Mouse (Mus musculus) testis, postnatal 10 days (tissue): ENCODE data around the gene Camta1.

Experiments
- DNase-seq: peaks from one replicate; pipeline ENCODE4 v3.0.0; 2021; ENCODE audit warnings: low spot score

The Camta1 gene

DNA sequence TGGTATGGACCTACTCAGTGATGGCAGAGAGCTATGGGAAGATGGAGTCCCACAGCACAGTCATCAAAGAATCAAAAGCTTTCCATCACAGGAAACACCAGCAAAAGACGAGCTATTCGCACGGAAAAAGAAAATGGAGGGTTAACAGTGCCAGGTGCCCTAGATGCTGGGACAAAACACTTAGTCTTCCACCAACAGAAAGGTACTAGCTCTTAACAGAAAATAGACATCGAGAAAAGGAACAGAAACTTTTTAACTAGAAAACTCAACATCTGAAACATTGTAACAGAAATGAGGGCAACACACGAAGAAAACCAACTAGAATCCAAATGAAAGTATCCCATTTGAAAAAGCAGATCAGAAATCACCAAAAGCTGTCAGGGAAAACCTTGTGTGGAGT lies 881.5 kb downstream of the Camta1 start:
- no peak for DNase-seq

DNA sequence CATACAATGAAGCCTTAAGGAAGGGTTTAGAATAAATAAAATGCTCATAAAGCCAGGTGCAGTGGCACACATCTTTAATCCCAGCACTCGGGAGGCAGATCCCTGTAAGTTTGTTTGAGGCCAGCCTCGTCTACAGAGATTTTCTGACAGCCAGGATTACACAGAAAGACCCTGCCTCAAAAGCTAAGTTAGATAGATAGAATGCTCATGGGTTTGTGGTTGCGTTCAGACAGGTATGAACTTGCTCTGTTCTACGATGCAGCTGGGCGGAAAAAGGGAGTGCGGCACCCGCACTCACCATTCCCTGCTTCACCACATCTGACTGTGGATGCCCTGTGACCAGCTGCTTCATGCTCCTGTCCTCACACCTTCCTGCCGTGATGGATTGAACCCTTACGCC lies 882.2 kb downstream of the Camta1 start:
- DNase-seq = no peak

DNA sequence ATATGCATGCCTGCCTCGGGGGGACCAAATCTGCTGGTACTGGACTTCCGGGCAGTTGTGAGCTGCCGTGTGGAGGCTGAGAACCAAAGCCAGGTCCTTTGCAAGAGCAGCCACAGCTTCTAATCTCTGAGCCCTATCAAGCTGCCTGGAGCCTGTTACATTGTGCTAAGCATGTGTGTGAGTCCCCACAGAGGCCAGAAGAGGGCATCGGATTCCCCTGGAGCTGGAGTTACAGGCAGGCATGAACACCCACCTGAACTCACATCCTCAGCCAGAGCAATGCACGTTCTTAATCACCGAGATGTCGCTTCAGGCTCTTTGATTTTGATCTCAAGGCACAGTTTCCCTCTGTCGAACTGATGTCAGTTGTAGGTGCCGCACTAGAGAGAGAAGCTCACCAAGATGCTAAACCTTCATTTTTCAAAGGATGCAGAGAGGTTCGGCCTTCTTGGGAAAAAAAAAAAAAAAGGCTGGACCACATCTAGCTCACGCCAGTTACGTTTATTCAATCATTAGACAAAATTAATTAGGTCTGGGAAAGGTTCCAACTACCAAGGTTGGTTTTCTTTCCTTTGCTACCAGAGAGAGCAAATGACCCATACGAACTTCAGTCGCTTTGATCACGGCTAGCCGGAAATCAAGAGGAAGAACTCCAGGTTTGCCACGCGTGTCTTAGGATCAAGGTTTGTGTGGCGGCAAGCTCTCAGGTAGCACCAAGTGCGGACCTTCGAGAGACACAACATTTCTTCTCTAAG lies 883.3 kb downstream of the Camta1 start:
- no peak for DNase-seq

DNA sequence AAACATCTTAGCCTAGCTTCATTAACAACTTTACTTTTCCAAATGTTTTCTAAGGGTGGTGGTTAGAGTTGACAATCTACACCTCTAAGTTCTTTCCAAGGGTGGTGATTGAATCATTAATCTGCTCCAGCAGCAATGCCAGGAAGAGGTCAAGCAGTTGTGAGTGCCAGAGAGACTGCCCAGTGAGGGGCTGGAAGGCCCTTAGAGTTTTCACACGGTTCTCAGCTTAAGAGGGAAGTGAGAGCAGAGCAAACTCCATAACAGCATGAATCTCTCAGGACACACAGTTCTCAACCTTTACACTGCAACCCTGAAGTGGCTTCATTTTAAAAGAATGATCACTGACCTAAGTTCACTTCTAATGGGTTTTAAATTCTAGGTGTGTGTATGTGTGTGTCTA lies 886.5 kb downstream of the Camta1 start:
- DNase-seq = no peak

DNA sequence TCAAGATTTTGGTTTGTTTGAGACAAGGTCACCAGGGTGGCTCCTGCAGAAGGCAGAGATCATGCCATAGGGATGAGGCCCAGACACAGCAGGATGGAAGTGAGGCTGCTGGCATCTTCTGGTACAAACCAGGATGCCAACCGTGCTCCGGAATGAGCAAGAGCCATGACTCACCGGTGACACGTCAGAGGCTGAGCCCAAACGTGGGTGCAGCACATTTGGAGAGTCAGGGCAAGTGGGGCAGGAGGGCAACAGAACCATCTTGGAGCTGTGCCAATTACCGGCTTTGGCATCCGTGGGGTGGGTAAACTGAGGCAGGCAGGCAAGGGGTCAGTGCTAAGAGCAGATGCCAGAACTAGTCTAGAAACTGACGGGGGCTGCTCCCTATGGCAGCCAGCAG lies 888.4 kb downstream of the Camta1 start:
- DNase-seq = no peak

DNA sequence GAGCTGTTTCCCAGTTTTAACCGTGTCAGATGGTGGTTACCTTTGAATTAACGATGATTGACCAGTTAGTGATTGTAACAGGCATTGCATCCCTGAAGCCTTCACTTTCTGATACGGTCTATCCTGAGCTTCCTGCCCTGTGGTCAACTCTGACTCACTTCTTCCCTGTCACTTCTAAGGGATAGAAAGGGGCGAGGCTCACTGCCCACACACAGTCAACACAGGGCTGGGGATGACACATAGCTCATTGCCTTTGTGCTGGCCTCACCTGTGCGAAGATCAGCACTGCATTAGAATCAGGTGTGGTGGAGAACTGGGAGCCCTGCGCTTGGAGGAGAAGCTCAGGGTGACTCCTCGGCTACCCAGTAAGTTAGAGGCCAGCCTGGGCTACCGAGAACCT lies 892.7 kb downstream of the Camta1 start:
- DNase-seq = no peak

DNA sequence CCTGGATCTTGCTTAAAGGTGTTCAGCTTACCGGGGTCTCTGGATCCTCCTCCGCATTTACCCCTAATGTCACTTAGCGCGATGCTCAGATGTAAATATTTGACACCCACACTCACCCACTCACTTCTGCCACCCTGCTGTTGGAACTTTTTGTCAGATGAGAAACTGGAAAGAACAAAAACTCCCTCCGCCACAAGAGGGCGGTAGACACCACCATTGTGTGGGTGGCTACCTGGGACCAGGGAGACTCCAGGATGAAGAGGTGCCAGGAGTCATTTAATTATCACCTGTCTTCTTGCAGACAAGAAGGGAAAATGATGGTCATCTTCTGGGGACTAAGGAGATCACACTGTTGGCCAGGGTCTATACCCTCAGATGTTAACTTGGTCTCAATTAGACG lies 895.1 kb downstream of the Camta1 start:
- peak; percentile 83 for DNase-seq

DNA sequence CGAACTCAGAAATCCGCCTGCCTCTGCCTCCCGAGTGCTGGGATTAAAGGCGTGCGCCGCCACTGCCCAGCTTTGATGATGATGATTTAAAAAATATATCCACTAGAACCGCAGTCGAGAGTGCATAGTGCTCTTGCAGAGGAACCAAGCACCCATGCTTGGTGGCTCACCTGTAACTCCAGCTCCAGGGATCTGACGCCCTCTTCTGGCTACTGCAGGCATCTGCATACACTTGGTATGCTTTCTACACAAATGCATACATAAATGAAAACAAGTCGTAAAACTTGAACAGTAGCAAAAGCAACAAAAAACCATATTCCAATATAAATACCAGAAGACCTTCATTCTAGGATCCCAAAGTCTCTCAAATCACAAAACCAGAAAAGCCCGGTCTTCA lies 896.1 kb downstream of the Camta1 start:
- DNase-seq = no peak

DNA sequence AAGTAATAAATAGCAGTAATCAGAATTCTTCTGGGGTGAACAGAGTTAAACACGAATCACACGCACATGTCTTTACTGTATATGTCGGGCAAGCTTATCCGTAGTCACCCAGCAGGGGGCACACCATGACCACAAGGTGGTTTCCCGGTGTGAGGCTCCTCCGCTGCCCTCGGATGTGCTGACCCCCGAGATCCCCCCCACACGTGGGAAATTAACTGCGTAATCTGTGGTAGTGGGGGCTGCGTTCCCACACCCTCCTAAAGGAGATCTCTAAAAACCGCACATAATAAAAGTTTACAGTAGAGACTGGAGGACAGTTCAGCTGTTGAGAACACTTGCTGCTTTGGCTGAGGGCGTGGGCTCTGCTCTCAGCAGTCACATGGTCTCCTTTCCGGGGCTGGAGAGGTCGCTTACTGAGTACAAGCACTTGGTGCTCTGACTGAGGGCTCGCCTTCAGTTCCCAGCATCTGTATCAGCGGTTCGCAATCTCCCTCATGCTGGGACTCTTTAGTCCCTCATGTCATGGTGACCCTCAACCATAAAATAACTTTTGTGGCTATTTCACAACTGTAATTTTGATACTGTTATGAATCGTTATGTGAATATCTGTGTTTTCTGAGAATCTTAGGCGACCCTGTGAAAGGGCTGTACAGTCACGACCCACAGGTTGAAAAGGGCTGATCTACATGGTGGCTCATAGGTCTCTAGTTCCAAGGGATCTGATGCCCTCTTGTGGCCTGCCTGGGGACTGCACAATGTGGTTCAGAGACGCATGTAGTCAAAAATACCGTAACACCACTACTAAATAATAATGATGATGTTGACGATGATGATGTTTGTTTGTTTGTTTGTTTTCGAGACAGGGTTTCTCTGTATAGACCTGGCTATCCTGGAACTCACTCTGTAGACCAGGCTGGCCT lies 896.8 kb downstream of the Camta1 start:
- DNase-seq = peak; percentile 94

DNA sequence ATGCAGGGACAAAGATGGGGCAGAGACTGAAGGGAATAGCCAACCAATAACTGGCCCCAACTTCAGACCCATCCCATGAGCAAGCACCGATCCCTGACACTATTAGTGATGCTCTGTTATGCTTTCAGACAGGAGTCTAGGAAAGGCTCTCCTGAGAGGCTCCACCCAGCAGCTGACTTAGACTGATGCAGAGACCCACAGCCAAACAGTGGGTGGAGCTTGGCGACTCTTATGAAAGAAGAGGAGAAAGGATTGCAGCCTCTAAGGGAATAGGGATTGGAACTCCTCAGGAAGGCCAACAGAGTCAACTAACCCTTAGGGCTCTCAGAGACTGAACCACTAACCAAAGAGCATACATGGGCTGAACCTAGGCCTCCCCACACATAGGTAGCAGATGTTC lies 898.0 kb downstream of the Camta1 start:
- no peak for DNase-seq

DNA sequence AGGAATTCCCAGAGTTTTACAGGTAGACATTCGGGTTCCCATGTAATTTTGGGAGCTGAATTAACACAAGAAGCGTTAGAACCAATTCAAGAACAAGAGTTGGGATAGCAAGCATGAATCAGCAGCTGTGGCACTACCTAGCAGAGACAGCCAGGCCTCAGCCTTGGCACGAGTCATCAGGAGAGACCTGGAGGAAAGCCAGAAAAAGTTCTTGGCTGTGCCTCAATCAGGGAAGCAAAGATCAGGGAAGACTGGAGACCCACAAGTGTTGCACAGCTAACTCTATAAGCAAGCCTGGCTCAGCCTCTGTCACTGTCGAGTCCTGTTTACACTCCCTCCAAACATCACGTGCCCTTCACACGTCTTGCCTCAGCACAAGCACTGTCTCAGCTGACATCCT lies 899.4 kb downstream of the Camta1 start:
- DNase-seq = no peak

DNA sequence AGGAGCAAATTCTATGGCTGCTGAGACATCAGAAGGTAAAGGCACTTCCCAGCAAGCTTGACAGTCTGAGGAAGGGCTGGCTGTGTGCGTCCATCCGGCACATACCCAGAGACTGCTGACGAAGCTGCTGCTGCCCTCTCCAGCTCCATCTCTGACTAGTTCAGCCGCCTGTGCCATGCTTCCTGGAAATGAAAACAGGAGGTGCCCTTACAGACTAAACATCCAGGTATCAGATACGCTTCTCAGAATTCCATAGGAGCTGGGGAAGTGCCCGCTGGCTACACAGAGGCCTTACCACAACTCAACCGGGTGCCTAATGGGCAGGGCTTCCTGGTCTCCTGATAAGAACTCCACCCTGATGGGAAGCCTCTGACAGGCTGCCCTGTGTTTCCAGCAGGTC lies 903.1 kb downstream of the Camta1 start:
- DNase-seq = no peak

DNA sequence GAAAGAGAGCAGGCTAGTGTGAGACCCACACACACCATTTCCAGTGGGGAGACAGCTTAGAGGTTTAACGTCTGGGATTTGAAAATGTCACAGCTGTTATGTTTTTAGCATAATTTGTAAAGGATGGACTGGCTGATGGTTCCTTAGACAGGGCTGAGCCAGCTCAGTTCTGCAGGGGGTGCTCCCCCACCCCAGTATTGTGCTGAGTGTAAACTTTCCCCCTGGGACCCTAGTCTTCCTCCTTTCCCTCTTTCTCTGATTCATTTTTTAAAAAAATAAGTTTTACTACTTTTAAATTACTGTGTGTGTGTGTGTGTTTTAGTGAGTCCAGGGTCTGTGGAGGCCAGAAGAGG lies 904.6 kb downstream of the Camta1 start:
- no peak for DNase-seq

DNA sequence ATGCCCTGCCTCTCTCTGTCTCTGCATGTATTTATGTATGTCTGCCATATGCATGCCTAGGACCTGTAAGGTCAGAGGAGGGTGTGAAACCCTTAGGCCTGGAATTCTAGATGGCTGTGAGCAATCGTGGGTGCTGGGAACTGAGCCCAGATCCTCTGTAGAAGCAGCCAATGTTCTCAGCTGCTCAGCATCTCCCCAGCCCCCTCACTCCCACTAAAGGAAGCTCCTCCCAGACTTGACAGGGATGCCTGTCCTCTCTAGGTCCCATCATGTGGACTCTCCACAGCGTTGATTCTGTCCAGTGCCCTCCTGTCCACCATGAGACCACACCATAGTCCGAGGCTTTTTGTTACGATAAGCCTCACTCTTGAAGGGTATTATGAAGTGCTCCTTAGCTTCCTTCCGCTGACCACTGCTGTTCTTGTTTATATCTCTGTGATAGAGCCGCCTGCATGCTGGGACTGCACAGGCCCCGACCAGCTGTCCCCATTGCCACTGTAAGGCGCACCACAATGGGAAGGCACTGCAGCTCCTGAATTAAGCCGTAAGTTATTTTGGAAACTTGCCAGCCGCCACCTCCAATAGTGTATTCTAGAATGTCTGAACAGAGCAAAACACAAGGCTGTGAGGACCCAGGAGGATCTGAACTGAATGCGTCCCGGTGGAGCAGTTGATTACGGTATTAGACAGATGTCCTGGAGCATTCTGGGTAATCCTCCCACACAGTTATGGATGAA lies 905.1 kb downstream of the Camta1 start:
- DNase-seq = no peak

DNA sequence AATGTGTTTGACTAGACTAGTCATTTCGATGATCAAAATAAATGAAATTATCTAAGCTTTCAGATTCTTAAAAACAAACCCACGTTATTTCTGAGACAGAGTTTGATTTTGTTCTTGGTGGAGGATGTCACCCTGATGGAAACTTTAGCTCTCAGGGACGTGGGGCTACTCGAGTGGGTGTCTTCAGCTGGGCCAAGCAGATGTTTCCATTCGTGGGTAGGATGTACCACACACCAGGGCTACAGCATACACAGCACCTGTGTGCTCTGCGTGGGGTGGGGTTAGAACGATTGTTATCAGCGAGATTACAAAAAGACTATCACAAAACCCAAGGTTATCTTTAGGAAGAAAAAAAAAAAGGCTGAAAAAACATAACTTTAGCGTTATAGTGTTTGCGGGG lies 910.7 kb downstream of the Camta1 start:
- no peak for DNase-seq

DNA sequence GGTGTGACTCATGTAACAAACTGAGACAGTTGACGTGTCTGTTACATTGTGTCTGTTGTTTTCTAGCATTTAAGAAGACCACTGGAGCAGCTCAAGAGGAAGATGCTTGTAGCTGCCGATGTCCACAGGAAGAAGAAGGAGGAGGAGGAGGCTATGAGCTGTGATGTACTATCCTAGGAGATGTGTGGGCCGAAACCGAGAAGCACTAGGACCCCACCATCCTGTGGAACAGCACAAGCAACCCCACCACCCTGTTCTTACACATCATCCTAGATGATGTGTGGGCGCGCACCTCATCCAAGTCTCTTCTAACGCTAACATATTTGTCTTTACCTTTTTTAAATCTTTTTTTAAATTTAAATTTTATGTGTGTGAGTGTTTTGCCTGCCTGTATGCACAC lies 917.0 kb downstream of the Camta1 start:
- no peak for DNase-seq

DNA sequence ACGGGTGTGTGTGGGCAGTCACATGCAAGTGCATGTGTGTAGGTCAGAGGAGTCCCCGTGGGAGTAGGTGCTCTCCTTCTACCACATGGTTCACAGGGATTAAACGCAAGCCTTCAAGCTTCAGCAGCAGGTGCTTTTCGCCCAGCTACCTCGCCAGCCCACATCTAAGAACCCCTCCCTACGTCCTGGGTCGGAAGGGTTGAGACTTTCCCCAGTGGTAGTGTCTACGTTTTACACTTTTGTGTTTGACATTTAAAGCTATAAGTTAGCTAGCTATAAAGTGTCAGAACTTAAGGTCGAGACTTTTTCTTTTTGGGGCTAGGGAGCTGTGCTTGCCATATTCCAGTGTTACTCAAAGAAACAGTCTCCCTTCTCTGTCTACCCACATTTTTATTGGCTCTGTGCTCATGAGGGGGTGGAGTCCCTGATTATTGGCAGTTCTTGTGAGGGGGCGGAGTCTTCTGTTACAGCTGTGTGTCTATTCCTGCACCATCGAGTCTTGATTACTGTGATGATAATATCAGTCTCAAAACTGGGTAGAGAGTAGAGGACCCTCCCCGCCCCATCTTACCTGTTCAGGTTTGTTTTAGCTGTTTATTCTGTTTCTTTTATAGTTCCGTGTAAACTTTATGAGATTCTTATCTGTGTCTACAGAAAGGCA lies 921.6 kb downstream of the Camta1 start:
- no peak for DNase-seq

DNA sequence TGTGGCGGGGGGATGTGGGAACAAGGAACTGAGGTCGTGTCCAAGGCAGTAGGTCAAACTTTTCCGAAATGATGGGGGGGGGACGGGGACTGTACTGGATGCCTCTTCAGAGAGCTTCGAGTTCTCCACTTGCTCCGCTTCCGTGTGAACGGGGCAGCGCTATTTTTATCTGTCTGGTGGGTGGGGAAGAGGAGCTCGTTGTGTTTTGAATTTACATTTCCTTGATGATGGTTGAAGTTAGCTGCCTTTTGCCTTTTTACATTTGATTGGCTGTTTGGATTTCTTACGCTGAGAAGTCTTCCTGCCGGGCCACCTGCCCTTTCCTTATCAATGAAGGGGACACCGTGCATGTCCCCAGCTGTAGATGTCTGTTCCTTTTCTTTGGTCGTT lies 923.6 kb downstream of the Camta1 start:
- DNase-seq = no peak

DNA sequence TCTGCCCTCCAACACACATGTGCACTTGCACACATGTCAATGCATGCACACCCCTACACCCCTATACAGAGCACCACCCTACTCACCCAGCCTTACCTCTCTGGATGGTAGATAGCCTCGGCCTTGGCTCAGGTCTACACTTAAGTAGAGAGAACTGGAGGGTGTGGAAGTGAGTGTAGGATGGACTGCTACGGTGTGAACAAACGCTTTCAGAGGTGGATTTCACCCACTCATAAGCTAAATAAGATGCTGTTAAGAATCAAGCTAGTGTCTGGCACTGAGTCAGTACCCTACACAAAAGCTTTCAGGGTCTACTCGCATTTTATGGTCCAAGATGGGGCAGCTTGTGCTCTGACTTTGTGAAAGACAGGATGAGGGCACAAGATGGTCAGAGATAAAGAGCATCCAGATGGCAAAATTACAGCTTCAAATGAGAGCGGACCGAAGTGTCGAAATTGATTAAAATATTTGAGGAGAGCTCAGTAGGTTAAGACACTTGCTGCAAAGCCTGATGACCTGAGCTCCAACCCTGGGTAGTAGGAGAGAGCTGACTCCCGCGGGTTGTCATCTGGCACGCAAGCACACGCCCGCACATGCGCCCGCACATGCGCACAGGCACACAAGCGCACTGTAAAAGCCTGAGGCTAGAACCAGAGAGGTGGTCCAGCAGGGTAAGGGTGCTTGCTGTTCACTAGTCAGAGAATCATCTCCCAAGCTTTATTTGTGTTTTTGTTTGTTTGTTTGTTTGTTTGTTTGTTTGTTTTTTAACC lies 924.2 kb downstream of the Camta1 start:
- no peak for DNase-seq

DNA sequence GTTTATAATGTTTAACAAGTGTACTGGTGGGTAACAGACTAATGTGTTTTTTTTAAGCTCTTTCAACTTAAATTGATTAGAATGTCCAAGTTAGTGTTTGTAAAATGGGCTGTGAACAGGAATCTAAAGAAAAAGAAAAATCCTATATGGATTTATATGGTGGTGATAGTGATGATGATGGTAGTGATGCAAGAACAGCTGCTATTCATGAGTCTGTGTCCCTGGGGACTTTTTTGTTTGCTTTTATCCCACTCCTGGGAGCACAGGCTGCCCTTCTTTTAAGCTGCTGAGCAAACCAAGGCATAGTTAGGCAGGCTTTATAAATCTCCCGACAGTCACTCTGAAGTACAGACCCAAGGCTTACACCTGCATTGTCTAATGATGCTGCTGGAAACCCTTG lies 928.2 kb downstream of the Camta1 start:
- no peak for DNase-seq

DNA sequence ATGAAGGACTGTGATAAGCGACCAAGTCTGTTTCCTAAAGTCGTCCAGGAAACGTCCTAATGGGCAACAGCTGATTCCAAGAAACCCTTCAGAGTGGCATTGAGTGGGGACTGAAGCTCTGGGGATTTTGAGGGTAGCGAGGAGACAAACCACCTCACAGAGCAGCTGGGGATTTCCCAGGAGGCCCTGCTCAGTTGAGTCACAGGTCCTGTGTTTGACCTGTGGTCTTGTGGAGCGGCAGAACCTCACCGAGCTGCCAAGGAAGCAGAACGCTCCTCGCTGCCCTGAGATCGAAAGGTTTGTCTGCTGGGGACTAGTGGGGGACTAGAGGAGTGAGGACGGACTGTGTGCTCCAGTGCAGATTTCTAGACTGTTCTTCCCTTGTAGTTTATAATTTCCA lies 933.9 kb downstream of the Camta1 start:
- no peak for DNase-seq
